Mouse (Mus musculus) liver, embryonic 11.5 days (tissue): ENCODE results near the gene Olfr74. TPM values are rescaled to one million over a fixed set of nuclear protein-coding genes. Genes with fewer than 3 reads are reported as not detected.
"Not testable (repeated sequence)": the region's sequence is repeated elsewhere in the genome, so short reads cannot be mapped to it uniquely, and the experiment has no call there.

Experiments
- ATAC-seq: fragments of 200-750 bp; cut with Nextera tagmentation; replicated peaks from 2 replicates; pipeline ENCODE4 v1.8.0; 2017; ENCODE audit warnings: moderate number of reproducible peaks, mild to moderate bottlenecking, moderate TSS enrichment, moderate library complexity; ENCODE audit not compliant: low FRiP score
- DNase-seq: peaks from one replicate; pipeline ENCODE4 v3.0.0-alpha.2; 2017; ENCODE audit warnings: low spot score
- H3K27ac ChIP-seq: fragments of 300-500 bp; sonication (generic); 2 replicates; pipeline ENCODE4 v1.5.1; 2014; ENCODE audit warnings: mild to moderate bottlenecking, low read depth, low read length, control low read depth
- H3K27me3 ChIP-seq: fragments of 300-500 bp; sonication (generic); replicated peaks from 2 replicates; pipeline ENCODE4 v1.6.1; 2014; ENCODE audit warnings: low read length, mixed read lengths; ENCODE audit not compliant: control insufficient read depth, insufficient read depth
- H3K36me3 ChIP-seq: fragments of 300-500 bp; sonication (generic); 2 replicates; pipeline ENCODE4 v1.6.1; 2014; ENCODE audit warnings: mild to moderate bottlenecking, low read length, moderate library complexity, mixed read lengths; ENCODE audit not compliant: control insufficient read depth, insufficient read depth
- H3K4me1 ChIP-seq: fragments of 300-500 bp; sonication (generic); replicated peaks from 2 replicates; pipeline ENCODE4 v1.6.1; 2014; ENCODE audit warnings: low read length, mixed read lengths; ENCODE audit not compliant: control insufficient read depth, insufficient read depth
- H3K4me2 ChIP-seq: fragments of 300-500 bp; sonication (generic); 2 replicates; pipeline ENCODE4 v1.6.1; 2014; ENCODE audit warnings: mild to moderate bottlenecking, control low read depth, moderate library complexity
- H3K4me3 ChIP-seq: fragments of 300-500 bp; sonication (generic); 2 replicates; pipeline ENCODE4 v1.5.1; 2014; ENCODE audit warnings: low read depth, low read length, control low read depth
- H3K9ac ChIP-seq: fragments of 300-500 bp; sonication (generic); 2 replicates; pipeline ENCODE4 v1.6.1; 2014; ENCODE audit warnings: low read depth, low read length, control low read depth
- H3K9me3 ChIP-seq: fragments of 300-500 bp; sonication (generic); 2 replicates; pipeline ENCODE4 v1.6.1; 2016; ENCODE audit warnings: low read length, inconsistent platforms, mixed read lengths; ENCODE audit not compliant: control insufficient read depth
- WGBS: fragments of 180-500 bp; shearing (Covaris S2); extraction: QIAGEN DNeasy Blood & Tissue Kit; methylation state at CpG from one replicate; pipeline ENCODE4 v1.1.7; 2014; 5-methylcytosine and 5-hydroxymethylcytosine counted together
- polyA plus RNA-seq: library from polyadenylated mRNA; unstranded; fragments of >200 nt; fragmentation: Nextera tagmentation; extraction: Ambion mirVana; gene quantifications from 2 replicates; pipeline ENCODE4 v1.2.1, GENCODE M21; 2014

The Olfr74 gene
- not detected in 2 replicates for polyA plus RNA-seq

- no peaks in the 10 kb centered on the region for H3K27me3 ChIP-seq
Observed at GRCm38 (mm10) chr2:87974563-87974962, at the start of gene Olfr74. Olfr74 (minus strand) TSS chr2:87974663.

GRCm38 (mm10) chr2:88022474-88022873, 48.0 kb upstream of the Olfr74 start, which contains the start of gene Olfr1161:
Olfr1161 (plus strand) TSS chr2:88022774.
- H3K9me3 ChIP-seq, H3K9ac ChIP-seq, H3K36me3 ChIP-seq, H3K4me2 ChIP-seq, DNase-seq, H3K4me3 ChIP-seq, H3K27ac ChIP-seq, H3K27me3 ChIP-seq, ATAC-seq, H3K4me1 ChIP-seq: not testable (repeated sequence)
- 83% methylated on average over 1 of the region's 1 CpGs for WGBS

More at GRCm38 (mm10) chr2:87974563-87974962, at the start of gene Olfr74:
- Histone ChIP-seq H3K4me1 (no peaks in the 10 kb centered on the region), H3K36me3 (no peaks in the 10 kb centered on the region), H3K27ac (no peak within 1 kb of the TSS), H3K9ac (no peak within 1 kb of the TSS), H3K9me3 (no peaks in the 10 kb centered on the region), H3K4me3 (no peak within 1 kb of the TSS), H3K4me2 (no peak within 1 kb of the TSS)
- DNase-seq (no peak), ATAC-seq (no peak)
- 61% methylated on average over 3 of the region's 3 CpGs for WGBS

GRCm38 (mm10) chr2:88007515-88008318, 33.3 kb upstream of the Olfr74 start, which contains the start of gene Olfr1160:
Olfr1160 (minus strand) TSS chr2:88008268.
- H3K36me3 ChIP-seq, result no peaks in the 10 kb centered on the region
- no peaks in the 10 kb centered on the region for H3K9me3 ChIP-seq
- H3K27me3 ChIP-seq, result no peaks in the 10 kb centered on the region
- no peak within 1 kb of the TSS for H3K4me2 ChIP-seq
- DNase-seq, result no peak
- H3K27ac ChIP-seq, result no peak within 1 kb of the TSS
- ATAC-seq, result no peak; the same call in 1 of the 2 replicates
- no peak within 1 kb of the TSS for H3K4me3 ChIP-seq
- H3K9ac ChIP-seq, result no peak within 1 kb of the TSS
- H3K4me1 ChIP-seq, result no peaks in the 10 kb centered on the region

GRCm38 (mm10) chr2:87989813-87990212, 15.3 kb upstream of the Olfr74 start, which contains the start of gene Olfr1158:
Olfr1158 (plus strand) TSS chr2:87990113.
- Histone ChIP-seq H3K4me2 (no peak within 1 kb of the TSS), H3K27me3 (no peaks in the 10 kb centered on the region), H3K9ac (no peak within 1 kb of the TSS), H3K27ac (no peak within 1 kb of the TSS), H3K4me1 (no peaks in the 10 kb centered on the region), H3K9me3 (no peaks in the 10 kb centered on the region), H3K36me3 (no peaks in the 10 kb centered on the region), H3K4me3 (no peak within 1 kb of the TSS)
- ATAC-seq (no peak), DNase-seq (no peak)

- no peaks in the 10 kb centered on the region for H3K36me3 ChIP-seq
- WGBS, result 95% methylated on average over 4 of the region's 4 CpGs
- no peaks in the 10 kb centered on the region for H3K27me3 ChIP-seq
- no peak within 1 kb of the TSS for H3K9ac ChIP-seq
- H3K4me2 ChIP-seq, result no peak within 1 kb of the TSS
- H3K4me1 ChIP-seq, result no peaks in the 10 kb centered on the region
- ATAC-seq (no peak), DNase-seq (no peak)
- H3K27ac ChIP-seq, result no peak within 1 kb of the TSS
- H3K9me3 ChIP-seq, result no peaks in the 10 kb centered on the region
- no peak within 1 kb of the TSS for H3K4me3 ChIP-seq
Observed at GRCm38 (mm10) chr2:87968199-87968598, 6.3 kb downstream of the Olfr74 start, which contains the start of gene Olfr1157. Olfr1157 (minus strand) TSS chr2:87968299.

- no peak for ATAC-seq
- no peaks in the 10 kb centered on the region for H3K27me3 ChIP-seq
- H3K9me3 ChIP-seq, result no peaks in the 10 kb centered on the region
- no peak within 1 kb of the TSS for H3K4me2 ChIP-seq
- H3K4me3 ChIP-seq, result no peak within 1 kb of the TSS
- no peak for DNase-seq
- no peak within 1 kb of the TSS for H3K9ac ChIP-seq
- H3K36me3 ChIP-seq, result no peaks in the 10 kb centered on the region
- no peaks in the 10 kb centered on the region for H3K4me1 ChIP-seq
- H3K27ac ChIP-seq, result no peak within 1 kb of the TSS
Observed at GRCm38 (mm10) chr2:87953000-87953399, 21.5 kb downstream of the Olfr74 start, which contains the start of gene Olfr1156. Olfr1156 (minus strand) TSS chr2:87953100.

- ATAC-seq, result no peak
- no peak for DNase-seq
- no peak within 1 kb of the TSS for H3K9ac ChIP-seq
- H3K27ac ChIP-seq, result no peak within 1 kb of the TSS
- H3K36me3 ChIP-seq, result no peaks in the 10 kb centered on the region
- H3K27me3 ChIP-seq, result no peaks in the 10 kb centered on the region
- H3K4me1 ChIP-seq, result no peaks in the 10 kb centered on the region
- 85% methylated on average over 1 of the region's 1 CpGs for WGBS
- H3K4me3 ChIP-seq, result no peak within 1 kb of the TSS
- H3K9me3 ChIP-seq, result no peaks in the 10 kb centered on the region; the same call in 1 of the 2 replicates
- H3K4me2 ChIP-seq, result no peak within 1 kb of the TSS
Observed at GRCm38 (mm10) chr2:87945037-87945436, 29.4 kb downstream of the Olfr74 start, which contains the start of gene Olfr1155. Olfr1155 (minus strand) TSS chr2:87945137.
